1 mouse cellular context compared by ENCODE assay signal in genomic region chr9:92248773-92249446, GRCm38 (mm10).
TF ChIP-seq lines count a peak whose summit lies in the region.

No protein-coding gene starts in this region.

TF ChIP-seq in CH12.LX, 34 proteins besides CTCF, POLR2A, EP300 and RAD21:
- TF ChIP-seq POLR2AphosphoS2 (IDR thresholded peaks at IDR 0.05; ENCODE audit: low read depth, low read length) (peak; percentile 53; the same call in 1 of the 2 replicates), MAX (IDR thresholded peaks at IDR 0.05; ENCODE audit: low read length) (no peak; the same call in 1 of the 2 replicates), MXI1 (IDR thresholded peaks at IDR 0.05; ENCODE audit: low read depth, low read length) (0 out of 2 replicates have a peak, but pooled peaks have one; percentile 46), GABPA (IDR thresholded peaks at IDR 0.05; ENCODE audit: insufficient replicate concordance, low read depth, low read length) (no peak), CHD2 (IDR thresholded peaks at IDR 0.05; ENCODE audit: low read length) (no peak), NELFE (IDR thresholded peaks at IDR 0.05; ENCODE audit: low read depth, low read length) (peak; percentile 30; the same call in 1 of the 2 replicates), IRF4 (IDR thresholded peaks at IDR 0.05; ENCODE audit: low read depth, low read length) (0 out of 2 replicates have a peak, but pooled peaks have one; percentile 8), ELF1 (IDR thresholded peaks at IDR 0.05; ENCODE audit: low read depth, low read length) (no peak), ZC3H11A (IDR thresholded peaks at IDR 0.05; ENCODE audit: low read depth, low read length) (no peak), PAX5 (IDR thresholded peaks at IDR 0.05; ENCODE audit: low read length) (no peak), TBP (conservative IDR thresholded peaks at IDR 0.05; ENCODE audit: low read depth, low read length) (peak; percentile 67; the same call in 1 of the 2 replicates), MEF2A (IDR thresholded peaks at IDR 0.05; ENCODE audit: borderline replicate concordance, low read depth, low read length) (no peak), CHD1 (IDR thresholded peaks at IDR 0.05; ENCODE audit: low read depth, low read length) (peak; percentile 84), NRF1 (IDR thresholded peaks at IDR 0.05; ENCODE audit: low read depth, low read length) (0 out of 2 replicates have a peak, but pooled peaks have one; percentile 26), USF2 (conservative IDR thresholded peaks at IDR 0.05; ENCODE audit: low read depth, low read length) (no peak), SMC3 (IDR thresholded peaks at IDR 0.05; ENCODE audit: low read depth, low read length) (peak; percentile 8; the same call in 1 of the 2 replicates)
